Mouse (Mus musculus): ENCODE measurements around the gene Pheta1. TPM values are rescaled to one million over a fixed set of nuclear protein-coding genes. Genes with fewer than 3 reads are reported as not detected.

Gene Pheta1
- total RNA-seq, 2 experiments from 2014 or later = 4.3 to 4.9 TPM

- no peak for DNase-seq
Observed at GRCm38 (mm10) chr5:121889819-121890362, 41.1 kb downstream of the Pheta1 start.

- no peak for DNase-seq
Observed at GRCm38 (mm10) chr5:121890925-121891324, 42.1 kb downstream of the Pheta1 start.

GRCm38 (mm10) chr5:121892281-121892680 lies 43.5 kb downstream of the Pheta1 start:
- no peak for DNase-seq

- DNase-seq = no peak
Observed at GRCm38 (mm10) chr5:121893581-121893980, 44.8 kb downstream of the Pheta1 start.

GRCm38 (mm10) chr5:121894647-121895046 lies 45.9 kb downstream of the Pheta1 start:
- no peak for DNase-seq

GRCm38 (mm10) chr5:121895117-121895756 lies 46.5 kb downstream of the Pheta1 start:
- no peak for DNase-seq

GRCm38 (mm10) chr5:121902809-121903745 lies 54.3 kb downstream of the Pheta1 start:
- DNase-seq = no peak

Small RNA genes lying within 50 kb of the gene (microRNA-seq; reads per million reads assigned to microRNA genes)
- gene Mir7031 (ENCODE audit: borderline replicate concordance in 2 of 2) = 0.26 to 1.5 reads per million in 2 experiments

Other genes starting within 250 kb of the Pheta1 start
- gene Acad12, start 230.0 kb upstream of the Pheta1 start, total RNA-seq (2021) = 10 to 100 TPM; 22.2 to 22.3 TPM
- 1 to 10 TPM; 7.3 to 9.3 TPM for gene Acad10, start 188.5 kb upstream of the Pheta1 start, total RNA-seq (2021)
- 10 to 100 TPM; 27.3 to 30.2 TPM for gene Brap, start 188.4 kb upstream of the Pheta1 start, total RNA-seq (2021)
- gene Atxn2, start 137.6 kb upstream of the Pheta1 start, total RNA-seq (2021) = 10 to 100 TPM; 94.1 to 97.6 TPM
- gene Sh2b3, start 11.3 kb upstream of the Pheta1 start, total RNA-seq (2021) = 10 to 100 TPM; 12.1 to 14.9 TPM
- gene Cux2, start 201.1 kb downstream of the Pheta1 start, total RNA-seq (2021) = 1 to 10 TPM; 1.8 to 6.9 TPM